Mouse (Mus musculus): ENCODE measurements around the gene Add3. TPM values are rescaled to one million over a fixed set of nuclear protein-coding genes. Genes with fewer than 3 reads are reported as not detected.

The Add3 gene
- polyA plus RNA-seq, 1 experiment from 2014 or later = 66.5 TPM

DNA sequence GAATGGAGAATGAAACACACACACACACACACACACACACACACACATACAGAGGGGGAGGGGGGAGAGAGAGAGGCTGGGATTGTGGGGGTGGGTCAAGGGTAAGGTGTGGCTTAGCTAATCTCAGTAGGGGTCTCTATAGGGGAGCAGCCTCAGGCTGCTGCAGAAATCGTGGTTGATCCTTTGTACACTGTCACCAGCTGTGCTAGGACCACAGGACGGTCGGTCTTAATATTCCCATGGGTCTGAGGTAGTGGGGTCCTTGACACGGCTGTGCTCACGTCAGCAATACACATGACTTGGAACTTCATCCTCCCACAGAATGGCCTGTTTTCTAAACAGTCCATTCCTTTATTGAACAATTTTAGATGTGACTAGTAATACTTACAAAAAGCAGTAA is 35.3 kb downstream of the Add3 start:
- WGBS = 67% methylated on average over 5 of the region's 5 CpGs
- no peak overlapping the region for H3K9ac ChIP-seq (ENCODE audit: low read depth, low read length)
- H3K36me3 ChIP-seq (ENCODE audit: insufficient read depth, low read length) = no peaks in the 10 kb centered on the region
- H3K4me2 ChIP-seq (ENCODE audit: low read length) = no peak overlapping the region
- H3K27me3 ChIP-seq (ENCODE audit: insufficient read depth, low read length) = no peaks in the 10 kb centered on the region
- no peak overlapping the region for H3K27ac ChIP-seq
- no peak for ATAC-seq (replicated peaks; ENCODE audit: low FRiP score, low read depth)
- H3K4me1 ChIP-seq (replicated peaks; ENCODE audit: insufficient read depth, low read length) = 0 out of 2 replicates have a peak, but pooled peaks cover 3% of the 10 kb centered on the region
- DNase-seq (ENCODE audit: low spot score) = no peak
- TF ChIP-seq CTCF (IDR thresholded peaks at IDR 0.05; ENCODE audit: low read depth) = no peak
- no peak overlapping the region for H3K4me3 ChIP-seq (replicated peaks; ENCODE audit: low read depth, low read length)
- no peaks in the 10 kb centered on the region for H3K9me3 ChIP-seq (replicated peaks; ENCODE audit: low read length)

DNA sequence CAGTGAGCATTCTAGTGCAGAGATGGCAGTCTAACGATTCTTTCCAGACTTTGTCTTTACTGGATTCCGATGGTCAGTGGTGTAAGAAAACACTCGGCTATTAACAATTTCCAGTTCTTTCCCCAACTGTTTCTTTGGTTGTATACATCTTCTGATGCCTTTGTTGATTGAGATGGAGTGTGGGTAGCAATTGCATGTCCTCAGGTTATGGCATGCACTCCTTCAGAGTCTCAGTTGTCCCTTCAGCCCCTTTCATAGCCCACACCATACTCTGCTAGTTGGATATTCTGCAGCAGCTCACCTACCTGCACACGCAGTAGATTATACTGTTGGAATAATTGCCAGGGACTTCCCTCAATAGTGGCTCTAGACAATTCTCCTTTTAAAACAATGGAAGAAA is 36.3 kb downstream of the Add3 start:
- H3K36me3 ChIP-seq (ENCODE audit: insufficient read depth, low read length) = no peaks in the 10 kb centered on the region
- no peak overlapping the region for H3K9ac ChIP-seq (ENCODE audit: low read depth, low read length)
- H3K27ac ChIP-seq = no peak overlapping the region
- no peak for TF ChIP-seq CTCF (IDR thresholded peaks at IDR 0.05; ENCODE audit: low read depth)
- H3K9me3 ChIP-seq (replicated peaks; ENCODE audit: low read length) = no peaks in the 10 kb centered on the region
- no peaks in the 10 kb centered on the region for H3K27me3 ChIP-seq (ENCODE audit: insufficient read depth, low read length)
- H3K4me1 ChIP-seq (replicated peaks; ENCODE audit: insufficient read depth, low read length) = peaks cover 9% of the 10 kb centered on the region
- ATAC-seq (replicated peaks; ENCODE audit: low FRiP score, low read depth) (no peak), DNase-seq (ENCODE audit: low spot score) (no peak)
- no peak overlapping the region for H3K4me2 ChIP-seq (ENCODE audit: low read length)
- H3K4me3 ChIP-seq (replicated peaks; ENCODE audit: low read depth, low read length) = no peak overlapping the region
- 75% methylated on average over 4 of the region's 4 CpGs for WGBS

DNA sequence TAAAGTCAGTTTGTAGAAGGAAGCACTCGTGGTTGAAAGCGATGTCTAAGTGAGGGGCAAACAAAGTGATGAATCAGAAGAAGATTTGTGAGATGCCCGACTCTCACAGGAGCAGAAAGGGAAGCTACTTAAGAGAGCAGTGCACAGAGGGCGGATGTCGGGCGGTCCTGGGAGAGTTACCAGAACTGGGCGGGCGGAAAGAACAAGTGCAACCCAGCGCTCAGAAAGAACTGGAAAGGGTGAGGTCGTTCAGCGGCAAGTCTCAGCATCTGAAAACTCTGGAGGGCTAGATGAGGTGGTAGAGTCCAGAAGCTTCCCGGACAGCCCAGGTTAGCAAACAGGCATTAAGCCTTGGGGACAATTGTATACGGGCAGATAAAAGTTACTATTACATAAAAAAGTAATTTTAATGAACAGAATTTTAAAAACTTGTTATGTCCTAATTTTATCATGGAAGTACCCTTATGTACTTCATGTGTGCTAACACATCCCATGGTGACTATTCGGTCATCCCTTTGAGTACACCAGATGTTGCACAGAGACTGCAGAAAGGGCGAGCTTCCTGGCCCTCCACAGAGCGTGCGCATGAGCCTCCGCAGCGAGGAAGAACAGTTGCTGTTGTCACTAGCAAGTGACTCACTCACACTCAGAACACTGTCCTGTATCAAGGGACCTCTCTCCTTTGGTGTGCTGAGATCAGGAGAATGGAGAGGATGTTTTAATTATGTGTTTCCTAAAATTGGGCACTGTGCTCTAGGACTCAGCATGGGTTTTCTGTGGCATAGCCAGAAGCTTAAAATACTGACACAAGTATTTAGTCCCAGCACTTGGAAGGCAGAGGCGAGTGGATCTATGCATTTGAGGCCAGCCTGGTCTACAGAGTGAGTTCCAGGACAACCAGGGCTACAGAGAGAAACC is 38.6 kb downstream of the Add3 start:
- no peak overlapping the region for H3K27ac ChIP-seq
- peaks cover 19% of the 10 kb centered on the region for H3K4me1 ChIP-seq (replicated peaks; ENCODE audit: insufficient read depth, low read length)
- no peak for ATAC-seq (replicated peaks; ENCODE audit: low FRiP score, low read depth)
- no peak overlapping the region for H3K4me2 ChIP-seq (ENCODE audit: low read length)
- H3K9ac ChIP-seq (ENCODE audit: low read depth, low read length) = no peak overlapping the region
- no peak for DNase-seq (ENCODE audit: low spot score)
- no peak for TF ChIP-seq CTCF (IDR thresholded peaks at IDR 0.05; ENCODE audit: low read depth)
- H3K9me3 ChIP-seq (replicated peaks; ENCODE audit: low read length) = no peaks in the 10 kb centered on the region
- H3K4me3 ChIP-seq (replicated peaks; ENCODE audit: low read depth, low read length) = no peak overlapping the region
- H3K36me3 ChIP-seq (ENCODE audit: insufficient read depth, low read length) = no peaks in the 10 kb centered on the region
- WGBS = 93% methylated on average over 20 of the region's 20 CpGs
- no peaks in the 10 kb centered on the region for H3K27me3 ChIP-seq (ENCODE audit: insufficient read depth, low read length)

DNA sequence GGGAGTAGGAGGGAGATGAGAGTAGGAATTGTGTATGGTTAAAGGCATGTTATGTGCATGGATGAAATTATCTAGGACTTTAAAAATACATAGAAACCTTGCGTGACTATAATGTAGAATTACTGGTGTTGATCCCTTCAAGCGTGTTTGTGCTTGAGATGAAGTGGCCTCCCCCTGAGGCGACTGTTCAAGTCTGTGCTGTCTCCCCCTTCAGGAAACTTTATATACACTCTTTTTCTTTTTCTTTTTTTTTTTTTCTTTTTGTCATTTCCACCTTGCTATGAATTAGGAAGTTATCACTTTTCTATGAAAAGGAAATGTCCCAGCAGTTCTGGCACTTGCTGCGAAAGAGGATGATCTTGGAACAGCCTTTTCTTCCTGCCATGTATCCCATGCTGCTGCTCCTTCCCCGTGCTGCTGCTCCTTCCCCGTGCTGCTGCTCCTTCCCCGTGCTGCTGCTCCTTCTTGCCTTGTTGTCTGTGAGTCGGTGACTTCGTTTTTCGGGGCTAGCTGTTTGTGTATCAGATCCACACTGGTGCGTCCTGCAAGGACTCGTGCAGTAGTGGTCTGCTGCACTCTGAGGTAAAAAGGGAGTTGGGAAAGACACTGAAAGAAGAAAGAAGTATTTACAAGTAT is 40.0 kb downstream of the Add3 start:
- peak; percentile 42; the same call in 1 of the 2 replicates for TF ChIP-seq CTCF (IDR thresholded peaks at IDR 0.05; ENCODE audit: low read depth)
- Histone ChIP-seq H3K27me3 (ENCODE audit: insufficient read depth, low read length) (no peaks in the 10 kb centered on the region), H3K9me3 (replicated peaks; ENCODE audit: low read length) (no peaks in the 10 kb centered on the region), H3K4me1 (replicated peaks; ENCODE audit: insufficient read depth, low read length) (peaks cover 29% of the 10 kb centered on the region), H3K4me3 (replicated peaks; ENCODE audit: low read depth, low read length) (no peak overlapping the region), H3K9ac (ENCODE audit: low read depth, low read length) (no peak overlapping the region), H3K27ac (peak overlapping the region; percentile 88), H3K4me2 (ENCODE audit: low read length) (no peak overlapping the region), H3K36me3 (ENCODE audit: insufficient read depth, low read length) (no peaks in the 10 kb centered on the region)
- DNase-seq (ENCODE audit: low spot score) (peak; percentile 35), ATAC-seq (replicated peaks; ENCODE audit: low FRiP score, low read depth) (no peak)
- WGBS = 67% methylated on average over 12 of the region's 12 CpGs

DNA sequence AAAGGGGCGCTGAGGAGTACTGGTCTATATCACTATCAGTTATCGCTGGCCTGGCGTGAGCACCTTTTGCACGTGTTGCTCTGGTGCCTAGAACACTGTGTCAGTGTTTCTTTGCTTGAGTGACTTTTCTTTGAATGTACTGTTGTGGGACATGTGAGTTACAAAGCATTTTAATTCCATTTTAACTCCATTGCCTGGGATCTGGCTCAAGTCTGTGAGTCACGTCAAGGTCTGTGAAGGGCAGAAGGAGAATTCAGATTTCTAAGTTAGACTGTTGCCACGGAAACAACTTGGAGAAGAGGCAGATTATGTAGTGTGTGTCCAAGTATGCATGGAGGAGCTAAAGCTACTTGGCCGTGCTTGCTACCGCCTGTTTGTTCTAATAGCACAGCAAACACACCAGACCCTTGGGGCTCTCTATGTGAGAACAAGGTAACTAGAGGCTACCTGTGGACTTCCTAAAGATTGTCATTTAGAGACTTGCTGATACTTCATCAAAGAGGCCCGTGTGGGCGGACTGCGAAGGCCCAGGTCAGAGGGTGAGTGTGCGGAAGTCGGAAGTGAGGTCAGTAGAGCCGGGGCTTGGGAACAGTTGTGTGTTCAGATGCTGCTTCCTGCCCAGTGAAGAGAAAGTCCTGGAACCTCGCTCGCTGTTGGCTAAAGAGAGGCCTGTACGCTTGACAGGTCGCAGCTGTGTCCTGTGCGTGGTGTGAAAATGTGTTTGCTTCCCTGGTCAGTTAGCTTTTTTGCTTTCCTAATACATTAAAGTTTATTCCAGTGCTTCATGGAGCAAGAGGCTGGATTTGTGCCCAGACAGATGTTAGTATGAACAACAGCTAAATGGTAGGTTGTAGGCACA is 41.0 kb downstream of the Add3 start:
- Histone ChIP-seq H3K4me3 (replicated peaks; ENCODE audit: low read depth, low read length) (no peak overlapping the region), H3K9me3 (replicated peaks; ENCODE audit: low read length) (no peaks in the 10 kb centered on the region), H3K36me3 (ENCODE audit: insufficient read depth, low read length) (no peaks in the 10 kb centered on the region), H3K4me2 (ENCODE audit: low read length) (0 out of 2 replicates have a peak overlapping the region, but pooled peaks have one; percentile 16), H3K4me1 (replicated peaks; ENCODE audit: insufficient read depth, low read length) (peaks cover 32% of the 10 kb centered on the region), H3K27ac (peak overlapping the region; percentile 88), H3K9ac (ENCODE audit: low read depth, low read length) (no peak overlapping the region), H3K27me3 (ENCODE audit: insufficient read depth, low read length) (no peaks in the 10 kb centered on the region)
- DNase-seq (ENCODE audit: low spot score) (peak; percentile 84), ATAC-seq (replicated peaks; ENCODE audit: low FRiP score, low read depth) (peak; percentile 67)
- WGBS = 37% methylated on average over 19 of the region's 19 CpGs
- TF ChIP-seq CTCF (IDR thresholded peaks at IDR 0.05; ENCODE audit: low read depth) = no peak

DNA sequence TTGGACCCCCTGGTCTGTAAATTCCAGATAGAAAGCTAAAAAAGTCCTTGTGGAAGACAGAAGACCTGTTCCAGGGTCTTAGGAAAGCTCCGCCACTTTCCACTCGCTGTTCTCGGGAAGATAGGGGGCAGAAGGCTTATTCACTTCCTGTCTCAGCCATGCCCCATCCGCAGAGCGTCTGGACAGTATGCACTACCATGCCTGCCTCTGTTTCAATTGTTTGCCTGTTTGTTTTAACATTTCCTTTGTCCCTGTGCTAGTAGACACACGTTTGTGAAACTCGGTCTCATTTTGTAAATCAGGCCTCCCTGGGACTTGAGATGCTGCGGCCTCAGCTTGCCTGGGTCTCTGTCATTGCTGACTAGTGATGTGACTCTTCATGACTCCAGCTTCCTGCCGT is 43.4 kb downstream of the Add3 start:
- Histone ChIP-seq H3K27ac (peak overlapping the region; percentile 58), H3K27me3 (ENCODE audit: insufficient read depth, low read length) (no peaks in the 10 kb centered on the region), H3K9ac (ENCODE audit: low read depth, low read length) (no peak overlapping the region), H3K4me2 (ENCODE audit: low read length) (no peak overlapping the region), H3K9me3 (replicated peaks; ENCODE audit: low read length) (no peaks in the 10 kb centered on the region), H3K4me1 (replicated peaks; ENCODE audit: insufficient read depth, low read length) (peaks cover 32% of the 10 kb centered on the region), H3K4me3 (replicated peaks; ENCODE audit: low read depth, low read length) (no peak overlapping the region), H3K36me3 (ENCODE audit: insufficient read depth, low read length) (no peaks in the 10 kb centered on the region)
- ATAC-seq (replicated peaks; ENCODE audit: low FRiP score, low read depth) (no peak), DNase-seq (ENCODE audit: low spot score) (peak; percentile 39)
- no peak; the same call in 1 of the 2 replicates for TF ChIP-seq CTCF (IDR thresholded peaks at IDR 0.05; ENCODE audit: low read depth)
- WGBS = 45% methylated on average over 9 of the region's 9 CpGs
